Mouse (Mus musculus) limb, embryonic 14.5 days (tissue): ENCODE data around the gene Wdr54. TPM values are rescaled to one million over a fixed set of nuclear protein-coding genes. Genes with fewer than 3 reads are reported as not detected.

ENCODE experiments used
- ATAC-seq: fragments of 200-750 bp; cut with Nextera tagmentation; 2 replicates; pipeline ENCODE4 v1.8.0; 2017; ENCODE audit warnings: low read depth, moderate number of reproducible peaks, moderate TSS enrichment; ENCODE audit not compliant: low FRiP score
- DNase-seq: peaks from one replicate; pipeline ENCODE4 v3.0.0-alpha.2; 2015; ENCODE audit warnings: low spot score
- H3K27ac ChIP-seq: fragments of 300-500 bp; sonication (generic); replicated peaks from 2 replicates; pipeline ENCODE4 v1.5.1; 2014; ENCODE audit warnings: low read depth, mild to moderate bottlenecking, low read length, moderate library complexity, mixed read lengths
- H3K27me3 ChIP-seq: fragments of 300-500 bp; sonication (generic); 2 replicates; pipeline ENCODE4 v1.6.1; 2014; ENCODE audit warnings: low read length, mixed read lengths; ENCODE audit not compliant: control insufficient read depth, insufficient read depth
- H3K36me3 ChIP-seq: fragments of 300-500 bp; sonication (generic); 2 replicates; pipeline ENCODE4 v1.6.1; 2014; ENCODE audit warnings: mild to moderate bottlenecking, low read length, moderate library complexity, mixed read lengths; ENCODE audit not compliant: control insufficient read depth, insufficient read depth
- H3K4me1 ChIP-seq: fragments of 300-500 bp; sonication (generic); 2 replicates; pipeline ENCODE4 v1.6.1; 2014; ENCODE audit warnings: antibody characterized with exemption, low read length, mixed read lengths; ENCODE audit not compliant: control insufficient read depth, insufficient read depth
- H3K4me2 ChIP-seq: fragments of 300-500 bp; sonication (generic); replicated peaks from 2 replicates; pipeline ENCODE4 v1.6.1; 2014; ENCODE audit warnings: low read depth, mild to moderate bottlenecking, low read length, moderate library complexity; ENCODE audit not compliant: severe bottlenecking
- H3K4me3 ChIP-seq: fragments of 300-500 bp; sonication (generic); replicated peaks from 2 replicates; pipeline ENCODE4 v1.5.1; 2014; ENCODE audit warnings: low read length
- H3K9ac ChIP-seq: fragments of 300-500 bp; sonication (generic); 2 replicates; pipeline ENCODE4 v1.6.1; 2014; ENCODE audit warnings: mild to moderate bottlenecking, low read depth, low read length, moderate library complexity; ENCODE audit not compliant: severe bottlenecking
- H3K9me3 ChIP-seq: fragments of 300-500 bp; sonication (generic); 2 replicates; pipeline ENCODE4 v1.6.1; 2016; ENCODE audit warnings: low read length; ENCODE audit not compliant: control insufficient read depth
- POLR2A ChIP-seq: fragments of 200-500 bp; IDR thresholded peaks from 2 replicates; pipeline ENCODE4 v1.8.0; 2012; ENCODE audit warnings: inconsistent platforms, mild to moderate bottlenecking, moderate library complexity, borderline replicate concordance; ENCODE audit not compliant: insufficient read depth, insufficient read length; ENCODE audit errors: extremely low read depth
- WGBS: fragments of 180-500 bp; shearing (Covaris S2); extraction: QIAGEN DNeasy Blood & Tissue Kit; methylation state at CpG from one replicate; pipeline ENCODE4 v1.1.7; 2014; 5-methylcytosine and 5-hydroxymethylcytosine counted together
- polyA plus RNA-seq, 2 experiments: library from polyadenylated mRNA; depleted of rRNA in 1 of 2; stranded (reverse) in 1 of 2; unstranded in 1 of 2; fragments of >200 nt; fragmentation: Nextera tagmentation in 1 of 2; extraction: Ambion mirVana in 1 of 2; gene quantifications; 2 replicates each; pipeline versions ENCODE4 v1.2.1 to v1.2.3; 2012 to 2014

Gene Wdr54
- polyA plus RNA-seq, 2 experiments: 5.5 to 13.1 TPM

DNA sequence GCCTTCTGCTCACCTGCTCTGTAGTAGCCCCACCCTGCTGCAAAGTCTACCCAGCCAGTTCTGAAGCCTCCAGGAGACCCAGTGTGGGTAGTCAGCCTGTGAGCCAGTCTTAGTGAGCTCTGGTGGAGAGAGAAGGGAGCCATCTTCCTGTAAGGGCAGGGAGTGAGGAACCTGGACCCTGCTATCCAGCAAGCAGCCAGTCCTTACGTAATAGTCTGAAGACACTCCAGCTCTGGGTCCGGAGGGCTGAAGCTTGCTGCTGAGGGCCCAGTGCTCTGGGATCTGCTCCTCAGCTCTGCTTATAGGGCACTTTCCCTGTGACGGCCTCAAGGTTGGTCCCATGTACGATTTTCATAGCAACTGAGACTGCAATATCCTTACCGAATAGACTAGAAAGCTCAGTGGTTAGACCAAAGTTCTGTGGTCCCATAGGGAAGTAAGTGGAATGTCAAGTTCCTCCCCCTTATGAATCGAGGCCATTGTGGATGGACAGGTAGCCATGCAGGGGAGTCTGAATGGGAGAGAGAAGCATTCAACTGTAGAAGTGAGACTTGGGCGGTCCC is 21.2 kb downstream of the Wdr54 start, which contains the start of gene Rtkn:
Rtkn (plus strand) TSS at position 513 of the 563 bp plus-strand sequence.
- Histone ChIP-seq H3K4me2 (peak within 1 kb of the TSS; percentile 90), H3K4me3 (peak within 1 kb of the TSS; percentile 61), H3K27me3 (no peaks in the 10 kb centered on the region), H3K9me3 (no peaks in the 10 kb centered on the region), H3K9ac (peak within 1 kb of the TSS; percentile 90), H3K27ac (peak within 1 kb of the TSS; percentile 100), H3K4me1 (peaks cover 35% of the 10 kb centered on the region), H3K36me3 (peaks cover 2% of the 10 kb centered on the region)
- ATAC-seq (no peak), DNase-seq (no peak)
- 58% methylated on average over 7 of the region's 7 CpGs for WGBS
- no peak for TF ChIP-seq POLR2A

DNA sequence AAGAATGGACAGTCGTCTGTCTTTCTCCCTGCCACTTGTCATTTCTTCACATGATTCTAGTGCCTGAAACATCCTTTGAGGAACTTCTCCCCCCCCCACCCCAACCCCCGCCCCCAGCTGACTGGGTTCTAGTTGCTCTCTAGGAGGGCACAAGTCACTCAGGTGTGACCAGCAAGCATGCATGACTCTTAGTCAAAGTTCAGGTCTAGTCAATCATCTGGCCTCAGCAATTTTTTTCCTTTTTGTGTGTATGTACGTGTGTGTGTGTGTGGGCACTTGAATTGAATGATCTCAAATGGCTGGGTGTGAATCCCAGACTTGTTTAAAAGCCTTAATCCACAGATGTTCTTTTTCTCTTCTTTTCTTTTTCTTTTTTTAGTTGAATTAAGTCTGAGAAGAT is 22.0 kb downstream of the Wdr54 start:
- H3K36me3 ChIP-seq: no peaks in the 10 kb centered on the region; the same call in 1 of the 2 replicates
- H3K4me1 ChIP-seq: peaks cover 27% of the 10 kb centered on the region
- no peak overlapping the region for H3K4me2 ChIP-seq
- DNase-seq (no peak), ATAC-seq (no peak)
- 77% methylated on average over 3 of the region's 3 CpGs for WGBS
- H3K9ac ChIP-seq: no peak overlapping the region
- H3K4me3 ChIP-seq: no peak overlapping the region
- H3K27ac ChIP-seq: no peak overlapping the region
- H3K27me3 ChIP-seq: no peaks in the 10 kb centered on the region
- TF ChIP-seq POLR2A: no peak
- H3K9me3 ChIP-seq: no peaks in the 10 kb centered on the region

- no peak overlapping the region for H3K4me3 ChIP-seq
- no peaks in the 10 kb centered on the region for H3K27me3 ChIP-seq
- H3K9me3 ChIP-seq: no peaks in the 10 kb centered on the region
- no peak for DNase-seq
- H3K36me3 ChIP-seq: no peaks in the 10 kb centered on the region
- ATAC-seq: no peak
- no peak overlapping the region for H3K9ac ChIP-seq
- H3K27ac ChIP-seq: no peak overlapping the region
- no peak for TF ChIP-seq POLR2A
- H3K4me1 ChIP-seq: peaks cover 12% of the 10 kb centered on the region
- 89% methylated on average over 9 of the region's 9 CpGs for WGBS
- H3K4me2 ChIP-seq: no peak overlapping the region
Observed at GRCm38 (mm10) chr6:83132176-83132919, 23.8 kb downstream of the Wdr54 start.

- Histone ChIP-seq H3K9ac (no peak overlapping the region), H3K27me3 (no peaks in the 10 kb centered on the region), H3K9me3 (no peaks in the 10 kb centered on the region), H3K4me1 (peaks cover 11% of the 10 kb centered on the region), H3K4me3 (no peak overlapping the region), H3K4me2 (no peak overlapping the region), H3K27ac (no peak overlapping the region), H3K36me3 (no peaks in the 10 kb centered on the region)
- DNase-seq (no peak), ATAC-seq (no peak)
- WGBS: 70% methylated on average over 6 of the region's 6 CpGs
- TF ChIP-seq POLR2A: no peak
Observed at GRCm38 (mm10) chr6:83131469-83132034, 24.6 kb downstream of the Wdr54 start.

- no peak for TF ChIP-seq POLR2A
- Histone ChIP-seq H3K9me3 (no peaks in the 10 kb centered on the region), H3K27ac (no peak overlapping the region), H3K4me2 (no peak overlapping the region), H3K4me3 (no peak overlapping the region), H3K36me3 (0 out of 2 replicates have a peak, but pooled peaks cover 4% of the 10 kb centered on the region), H3K9ac (no peak overlapping the region), H3K27me3 (no peaks in the 10 kb centered on the region), H3K4me1 (peaks cover 18% of the 10 kb centered on the region)
- ATAC-seq (no peak), DNase-seq (no peak)
- WGBS: 96% methylated on average over 5 of the region's 5 CpGs
Observed at GRCm38 (mm10) chr6:83127419-83127818, 28.8 kb downstream of the Wdr54 start.
